Mouse (Mus musculus) myocyte (in vitro differentiated cells): Measurements from ENCODE around the gene Smoc2. TPM values are rescaled to one million over a fixed set of nuclear protein-coding genes. Genes with fewer than 3 reads are reported as not detected.

ENCODE experiments used
- H3K27me3 ChIP-seq: one replicate; pipeline ENCODE4 v1.6.1; 2011; ENCODE audit not compliant: control insufficient read depth, insufficient read depth, insufficient read length
- H3K36me3 ChIP-seq: one replicate; pipeline ENCODE4 v1.6.1; 2011; ENCODE audit not compliant: control insufficient read depth, insufficient read depth
- H3K4me2 ChIP-seq: one replicate; pipeline ENCODE4 v1.6.1; 2011; ENCODE audit warnings: low read depth, control low read depth
- H3K4me3 ChIP-seq: one replicate; pipeline ENCODE4 v1.5.1; 2011; ENCODE audit warnings: mild to moderate bottlenecking, control low read depth, moderate library complexity
- H3K79me2 ChIP-seq: one replicate; pipeline ENCODE4 v1.6.1; 2011; ENCODE audit not compliant: control insufficient read depth, insufficient read depth
- H3ac ChIP-seq: one replicate; pipeline ENCODE4 v1.6.1; 2011; ENCODE audit not compliant: control insufficient read depth, insufficient read length
- CEBPB ChIP-seq: IDR thresholded peaks from 2 replicates; pipeline ENCODE4 v1.6.1; 2011; ENCODE audit warnings: mild to moderate bottlenecking, moderate library complexity; ENCODE audit not compliant: poor library complexity, insufficient read depth, severe bottlenecking
- E2F4 ChIP-seq: IDR thresholded peaks from one replicate; pipeline ENCODE4 v1.6.1; 2011; ENCODE audit warnings: mild to moderate bottlenecking, control low read depth, moderate library complexity; ENCODE audit not compliant: insufficient read depth
- MAX ChIP-seq: IDR thresholded peaks from one replicate; pipeline ENCODE4 v1.6.1; 2011; ENCODE audit warnings: low read depth, mild to moderate bottlenecking, control low read depth
- MYOD1 ChIP-seq, 3 experiments: IDR thresholded peaks; one replicate each; pipeline ENCODE4 v1.6.1; 2011; ENCODE audit warnings: control low read depth in 2 of 3, low read depth in 2 of 3, mild to moderate bottlenecking in 2 of 3, moderate library complexity in 1 of 3; ENCODE audit not compliant: insufficient read length in 2 of 3, control insufficient read depth in 1 of 3
- MYOG ChIP-seq, 3 experiments: IDR thresholded peaks; one replicate each; pipeline ENCODE4 v1.6.1; 2011; ENCODE audit warnings: control low read depth in 2 of 3, low read depth in 2 of 3, mild to moderate bottlenecking in 2 of 3; ENCODE audit not compliant: insufficient read length in 2 of 3, control insufficient read depth in 1 of 3, insufficient read depth in 1 of 3
- POLR2A ChIP-seq: IDR thresholded peaks from one replicate; pipeline ENCODE4 v1.6.1; 2011; ENCODE audit warnings: low read depth, mild to moderate bottlenecking, control low read depth, moderate library complexity; ENCODE audit not compliant: insufficient read length
- POLR2AphosphoS2 ChIP-seq: IDR thresholded peaks from one replicate; pipeline ENCODE4 v1.6.1; 2011; ENCODE audit warnings: low read depth, control low read depth; ENCODE audit not compliant: insufficient read length
- REST ChIP-seq: IDR thresholded peaks from one replicate; pipeline ENCODE4 v1.6.1; 2011; ENCODE audit warnings: mild to moderate bottlenecking, control low read depth, moderate library complexity; ENCODE audit not compliant: insufficient read depth, insufficient read length
- SRF ChIP-seq: IDR thresholded peaks from one replicate; pipeline ENCODE4 v1.6.1; 2011; ENCODE audit warnings: low read depth; ENCODE audit not compliant: control insufficient read depth, insufficient read length
- TCF12 ChIP-seq: IDR thresholded peaks from one replicate; pipeline ENCODE4 v1.6.1; 2011; ENCODE audit warnings: mild to moderate bottlenecking, control low read depth; ENCODE audit not compliant: poor library complexity, insufficient read depth, severe bottlenecking
- TCF3 ChIP-seq: IDR thresholded peaks from one replicate; pipeline ENCODE4 v1.6.1; 2011; ENCODE audit warnings: low read depth, control low read depth; ENCODE audit not compliant: insufficient read length
- USF1 ChIP-seq: IDR thresholded peaks from one replicate; pipeline ENCODE4 v1.6.1; 2011; ENCODE audit warnings: low read depth, mild to moderate bottlenecking, control low read depth, moderate library complexity
- polyA plus RNA-seq: library from polyadenylated mRNA; unstranded; fragments of >200 nt; fragmentation: generic; extraction: Trizol; gene quantifications from one replicate; pipeline ENCODE4 v1.2.1, GENCODE M21; 2012; ENCODE audit warnings: missing spikeins

Smoc2 gene
- polyA plus RNA-seq, 1 experiment: 12.6 TPM

- no peak overlapping the region for H3K4me3 ChIP-seq
- H3K36me3 ChIP-seq: no peaks in the 10 kb centered on the region
- H3K4me2 ChIP-seq: no peak overlapping the region
- H3K27me3 ChIP-seq: peaks cover 6% of the 10 kb centered on the region
- TF ChIP-seq MYOD1 (IDR thresholded peaks at IDR 0.05; ENCODE audit: control insufficient read depth in 1 of 3, insufficient read length in 2 of 3, low read depth in 2 of 3) (peak in 1 of 3 experiments; percentile 52), SRF (no peak)
- no peaks in the 10 kb centered on the region for H3K79me2 ChIP-seq
- H3ac ChIP-seq: no peak overlapping the region
These were observed 141.2 kb downstream of the Smoc2 start for GRCm38 (mm10) chr17:14420460-14421046.

DNA sequence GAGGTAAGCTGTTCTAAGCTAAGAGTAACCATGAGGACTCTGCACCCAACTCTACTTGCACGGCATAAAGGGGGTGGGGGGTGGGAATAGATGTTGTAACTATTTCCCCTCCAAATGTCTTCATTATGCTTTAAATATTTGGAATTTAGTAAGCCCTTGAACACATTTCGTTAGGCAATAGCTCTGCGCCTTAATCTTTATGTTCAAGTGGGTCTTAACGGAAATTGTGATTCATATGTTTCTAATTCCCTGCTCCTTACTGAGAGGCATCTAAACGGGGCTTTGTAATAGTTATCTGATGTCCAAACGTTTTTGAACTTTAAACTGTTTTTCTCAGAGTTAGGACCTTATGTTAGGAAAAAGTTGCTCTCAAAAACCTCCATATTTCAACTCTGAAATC is 147.2 kb downstream of the Smoc2 start:
- H3K79me2 ChIP-seq: no peaks in the 10 kb centered on the region
- no peak overlapping the region for H3K4me3 ChIP-seq
- no peak for TF ChIP-seq TCF3
- TF ChIP-seq MYOG (IDR thresholded peaks at IDR 0.05; ENCODE audit: control insufficient read depth in 1 of 3, insufficient read depth in 1 of 3, insufficient read length in 2 of 3, low read depth in 2 of 3): no peak
- TF ChIP-seq MAX: no peak
- no peak for TF ChIP-seq POLR2AphosphoS2
- no peak for TF ChIP-seq SRF
- no peak for TF ChIP-seq TCF12
- no peak overlapping the region for H3ac ChIP-seq
- H3K27me3 ChIP-seq: peaks cover 6% of the 10 kb centered on the region
- H3K36me3 ChIP-seq: no peaks in the 10 kb centered on the region
- H3K4me2 ChIP-seq: no peak overlapping the region

DNA sequence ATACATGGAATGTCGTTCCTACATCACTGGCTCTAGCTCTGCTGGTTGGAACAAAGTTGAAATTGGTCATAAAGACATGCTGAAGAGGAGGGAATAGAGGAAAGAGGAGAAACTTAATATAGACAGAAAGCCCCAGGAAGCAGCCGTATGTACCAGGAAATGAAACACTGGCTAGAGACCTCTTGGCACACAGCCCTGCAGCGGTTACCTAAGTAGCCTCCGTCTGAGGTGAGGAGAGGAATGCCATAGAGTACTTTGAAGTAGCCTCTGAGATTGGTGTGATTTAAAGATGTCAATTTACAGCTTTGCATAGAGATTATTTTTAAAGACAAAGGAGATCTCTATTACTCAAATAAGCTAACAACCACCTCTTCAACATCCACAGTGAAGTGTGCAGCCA is 155.4 kb downstream of the Smoc2 start:
- TF ChIP-seq REST (no peak), POLR2A (no peak), POLR2AphosphoS2 (no peak), MYOG (IDR thresholded peaks at IDR 0.05; ENCODE audit: control insufficient read depth in 1 of 3, insufficient read depth in 1 of 3, insufficient read length in 2 of 3, low read depth in 2 of 3) (no peak), USF1 (no peak), TCF3 (no peak), SRF (no peak), CEBPB (no peak), MAX (no peak), E2F4 (no peak), MYOD1 (IDR thresholded peaks at IDR 0.05; ENCODE audit: control insufficient read depth in 1 of 3, insufficient read length in 2 of 3, low read depth in 2 of 3) (no peak), TCF12 (no peak)
- H3K36me3 ChIP-seq: no peaks in the 10 kb centered on the region
- H3K79me2 ChIP-seq: no peaks in the 10 kb centered on the region
- no peak overlapping the region for H3K4me3 ChIP-seq
- no peak overlapping the region for H3K4me2 ChIP-seq
- no peaks in the 10 kb centered on the region for H3K27me3 ChIP-seq
- no peak overlapping the region for H3ac ChIP-seq

GRCm38 (mm10) chr17:14445611-14446010 is 166.3 kb downstream of the Smoc2 start:
- H3K27me3 ChIP-seq: peaks cover 8% of the 10 kb centered on the region
- no peak overlapping the region for H3K4me2 ChIP-seq
- no peaks in the 10 kb centered on the region for H3K36me3 ChIP-seq
- no peak overlapping the region for H3ac ChIP-seq
- no peak overlapping the region for H3K4me3 ChIP-seq
- TF ChIP-seq TCF3: no peak
- no peak for TF ChIP-seq USF1
- TF ChIP-seq CEBPB: no peak
- no peak for TF ChIP-seq REST
- TF ChIP-seq MYOD1 (IDR thresholded peaks at IDR 0.05; ENCODE audit: control insufficient read depth in 1 of 3, insufficient read length in 2 of 3, low read depth in 2 of 3): no peak
- TF ChIP-seq E2F4: no peak
- no peaks in the 10 kb centered on the region for H3K79me2 ChIP-seq

GRCm38 (mm10) chr17:14447275-14447674 is 168.0 kb downstream of the Smoc2 start:
- no peak overlapping the region for H3K4me2 ChIP-seq
- H3K79me2 ChIP-seq: no peaks in the 10 kb centered on the region
- TF ChIP-seq MYOD1 (IDR thresholded peaks at IDR 0.05; ENCODE audit: control insufficient read depth in 1 of 3, insufficient read length in 2 of 3, low read depth in 2 of 3) (no peak), USF1 (no peak), SRF (no peak), E2F4 (no peak), MAX (no peak), CEBPB (no peak), TCF12 (no peak), POLR2AphosphoS2 (no peak)
- H3ac ChIP-seq: no peak overlapping the region
- no peak overlapping the region for H3K4me3 ChIP-seq
- H3K36me3 ChIP-seq: no peaks in the 10 kb centered on the region
- H3K27me3 ChIP-seq: peaks cover 8% of the 10 kb centered on the region

Other genes with a start within 250 kb of the Smoc2 start
- not detected for gene Gm7358, start 220.0 kb upstream of the Smoc2 start, polyA plus RNA-seq
- 0.95 TPM for gene Dact2, start 75.2 kb upstream of the Smoc2 start, polyA plus RNA-seq